Mouse (Mus musculus): Measurements from ENCODE around the gene H2afz. TPM values are rescaled to one million over a fixed set of nuclear protein-coding genes. Genes with fewer than 3 reads are reported as not detected.
A peak's percentile ranks its signal among the peaks of the same experiment; 100 is the strongest.

Gene H2afz
- polyA plus RNA-seq, 1 experiment from 2014 or later, result 676 TPM

- no peak overlapping the region for H3K4me3 ChIP-seq (ENCODE audit: low read depth, low read length)
- DNase-seq (no peak), ATAC-seq (no peak)
- no peak overlapping the region for H3K27ac ChIP-seq (ENCODE audit: low read depth)
- WGBS (ENCODE audit: insufficient replicate concordance), result 85% methylated on average over 5 of the region's 5 CpGs
- H3K36me3 ChIP-seq (replicated peaks; ENCODE audit: insufficient read depth, low read length), result no peaks in the 10 kb centered on the region
- no peak overlapping the region for H3K4me2 ChIP-seq (ENCODE audit: low read depth, low read length)
- no peaks in the 10 kb centered on the region for H3K9me3 ChIP-seq (ENCODE audit: low read length)
- TF ChIP-seq CTCF (IDR thresholded peaks at IDR 0.05; ENCODE audit: low read depth) (no peak), EP300 (IDR thresholded peaks at IDR 0.05; ENCODE audit: low read depth) (no peak)
- H3K9ac ChIP-seq (replicated peaks), result no peak overlapping the region
- peaks cover 10% of the 10 kb centered on the region for H3K4me1 ChIP-seq (ENCODE audit: insufficient read depth)
- no peaks in the 10 kb centered on the region for H3K27me3 ChIP-seq (ENCODE audit: insufficient read depth, low read length)
Observed at GRCm38 (mm10) chr3:137881093-137881492, 16.8 kb downstream of the H2afz start.

- ATAC-seq (peak; percentile 29; the same call in 1 of the 2 replicates), DNase-seq (no peak)
- Histone ChIP-seq H3K27ac (ENCODE audit: low read depth) (no peak overlapping the region), H3K27me3 (ENCODE audit: insufficient read depth, low read length) (no peaks in the 10 kb centered on the region), H3K4me3 (ENCODE audit: low read depth, low read length) (no peak overlapping the region), H3K9ac (replicated peaks) (no peak overlapping the region), H3K36me3 (replicated peaks; ENCODE audit: insufficient read depth, low read length) (no peaks in the 10 kb centered on the region; the same call in 1 of the 2 replicates), H3K9me3 (ENCODE audit: low read length) (no peaks in the 10 kb centered on the region), H3K4me1 (ENCODE audit: insufficient read depth) (0 out of 2 replicates have a peak, but pooled peaks cover 4% of the 10 kb centered on the region), H3K4me2 (ENCODE audit: low read depth, low read length) (no peak overlapping the region)
- TF ChIP-seq CTCF (IDR thresholded peaks at IDR 0.05; ENCODE audit: low read depth) (no peak), EP300 (IDR thresholded peaks at IDR 0.05; ENCODE audit: low read depth) (no peak)
- WGBS (ENCODE audit: insufficient replicate concordance), result 65% methylated on average over 7 of the region's 7 CpGs
Observed at GRCm38 (mm10) chr3:137887961-137888360, 23.7 kb downstream of the H2afz start.

GRCm38 (mm10) chr3:137891089-137891488, 26.8 kb downstream of the H2afz start:
- DNase-seq (no peak), ATAC-seq (no peak)
- TF ChIP-seq EP300 (IDR thresholded peaks at IDR 0.05; ENCODE audit: low read depth) (no peak), CTCF (IDR thresholded peaks at IDR 0.05; ENCODE audit: low read depth) (no peak)
- H3K4me3 ChIP-seq (ENCODE audit: low read depth, low read length), result no peak overlapping the region
- WGBS (ENCODE audit: insufficient replicate concordance), result 77% methylated on average over 3 of the region's 3 CpGs
- H3K27me3 ChIP-seq (ENCODE audit: insufficient read depth, low read length), result no peaks in the 10 kb centered on the region
- 0 out of 2 replicates have a peak, but pooled peaks cover 4% of the 10 kb centered on the region for H3K4me1 ChIP-seq (ENCODE audit: insufficient read depth)
- H3K27ac ChIP-seq (ENCODE audit: low read depth), result no peak overlapping the region
- no peak overlapping the region for H3K9ac ChIP-seq (replicated peaks)
- no peak overlapping the region for H3K4me2 ChIP-seq (ENCODE audit: low read depth, low read length)
- peaks cover 12% of the 10 kb centered on the region; the same call in 1 of the 2 replicates for H3K36me3 ChIP-seq (replicated peaks; ENCODE audit: insufficient read depth, low read length)
- no peaks in the 10 kb centered on the region for H3K9me3 ChIP-seq (ENCODE audit: low read length)

GRCm38 (mm10) chr3:137892118-137892517, 27.8 kb downstream of the H2afz start:
- TF ChIP-seq EP300 (IDR thresholded peaks at IDR 0.05; ENCODE audit: low read depth) (no peak), CTCF (IDR thresholded peaks at IDR 0.05; ENCODE audit: low read depth) (no peak)
- DNase-seq, result no peak
- Histone ChIP-seq H3K9me3 (ENCODE audit: low read length) (no peaks in the 10 kb centered on the region), H3K27me3 (ENCODE audit: insufficient read depth, low read length) (no peaks in the 10 kb centered on the region), H3K4me3 (ENCODE audit: low read depth, low read length) (no peak overlapping the region), H3K27ac (ENCODE audit: low read depth) (no peak overlapping the region), H3K4me1 (ENCODE audit: insufficient read depth) (0 out of 2 replicates have a peak, but pooled peaks cover 4% of the 10 kb centered on the region), H3K36me3 (replicated peaks; ENCODE audit: insufficient read depth, low read length) (peaks cover 12% of the 10 kb centered on the region; the same call in 1 of the 2 replicates), H3K4me2 (ENCODE audit: low read depth, low read length) (no peak overlapping the region), H3K9ac (replicated peaks) (no peak overlapping the region)
- WGBS (ENCODE audit: insufficient replicate concordance), result 94% methylated on average over 4 of the region's 4 CpGs
- ATAC-seq, result no peak

GRCm38 (mm10) chr3:137893789-137894188, 29.5 kb downstream of the H2afz start:
- DNase-seq (no peak), ATAC-seq (no peak)
- Histone ChIP-seq H3K9ac (replicated peaks) (no peak overlapping the region), H3K4me1 (ENCODE audit: insufficient read depth) (no peaks in the 10 kb centered on the region), H3K36me3 (replicated peaks; ENCODE audit: insufficient read depth, low read length) (peaks cover 23% of the 10 kb centered on the region), H3K4me3 (ENCODE audit: low read depth, low read length) (no peak overlapping the region), H3K9me3 (ENCODE audit: low read length) (no peaks in the 10 kb centered on the region), H3K27me3 (ENCODE audit: insufficient read depth, low read length) (no peaks in the 10 kb centered on the region), H3K27ac (ENCODE audit: low read depth) (no peak overlapping the region), H3K4me2 (ENCODE audit: low read depth, low read length) (no peak overlapping the region)
- no peak for TF ChIP-seq CTCF (IDR thresholded peaks at IDR 0.05; ENCODE audit: low read depth)
- TF ChIP-seq EP300 (IDR thresholded peaks at IDR 0.05; ENCODE audit: low read depth), result no peak
- 71% methylated on average over 4 of the region's 4 CpGs for WGBS (ENCODE audit: insufficient replicate concordance)

- ATAC-seq (no peak), DNase-seq (peak; percentile 43)
- WGBS (ENCODE audit: insufficient replicate concordance), result 78% methylated on average over 3 of the region's 3 CpGs
- H3K9ac ChIP-seq (replicated peaks), result no peak overlapping the region
- H3K27ac ChIP-seq (ENCODE audit: low read depth), result no peak overlapping the region
- H3K4me1 ChIP-seq (ENCODE audit: insufficient read depth), result no peaks in the 10 kb centered on the region
- TF ChIP-seq EP300 (IDR thresholded peaks at IDR 0.05; ENCODE audit: low read depth) (no peak), CTCF (IDR thresholded peaks at IDR 0.05; ENCODE audit: low read depth) (peak; percentile 72)
- H3K9me3 ChIP-seq (ENCODE audit: low read length), result no peaks in the 10 kb centered on the region
- H3K4me3 ChIP-seq (ENCODE audit: low read depth, low read length), result no peak overlapping the region
- H3K4me2 ChIP-seq (ENCODE audit: low read depth, low read length), result no peak overlapping the region
- H3K36me3 ChIP-seq (replicated peaks; ENCODE audit: insufficient read depth, low read length), result peaks cover 23% of the 10 kb centered on the region
- no peaks in the 10 kb centered on the region for H3K27me3 ChIP-seq (ENCODE audit: insufficient read depth, low read length)
Observed at GRCm38 (mm10) chr3:137895196-137895595, 30.9 kb downstream of the H2afz start.

- ATAC-seq, result no peak
Observed at GRCm38 (mm10) chr3:137896386-137896785, 32.1 kb downstream of the H2afz start.

More at GRCm38 (mm10) chr3:137896386-137896785, 32.1 kb downstream of the H2afz start:
- no peaks in the 10 kb centered on the region for H3K4me1 ChIP-seq (ENCODE audit: insufficient read depth)
- no peak overlapping the region for H3K27ac ChIP-seq (ENCODE audit: low read depth)
- peaks cover 25% of the 10 kb centered on the region for H3K36me3 ChIP-seq (replicated peaks; ENCODE audit: insufficient read depth, low read length)
- no peak overlapping the region for H3K4me2 ChIP-seq (ENCODE audit: low read depth, low read length)
- no peaks in the 10 kb centered on the region for H3K9me3 ChIP-seq (ENCODE audit: low read length)
- H3K4me3 ChIP-seq (ENCODE audit: low read depth, low read length), result no peak overlapping the region
- no peak for TF ChIP-seq CTCF (IDR thresholded peaks at IDR 0.05; ENCODE audit: low read depth)
- TF ChIP-seq EP300 (IDR thresholded peaks at IDR 0.05; ENCODE audit: low read depth), result no peak
- WGBS (ENCODE audit: insufficient replicate concordance), result 85% methylated on average over 4 of the region's 4 CpGs
- no peak overlapping the region for H3K9ac ChIP-seq (replicated peaks)
- no peak for DNase-seq
- H3K27me3 ChIP-seq (ENCODE audit: insufficient read depth, low read length), result no peaks in the 10 kb centered on the region
